19 mouse cellular contexts compared by ENCODE assay signal in genomic region chr6:90324463-90324862, GRCm38 (mm10). TPM values are rescaled to one million over a fixed set of nuclear protein-coding genes. Genes with fewer than 3 reads are reported as not detected.
A peak's percentile ranks its signal among the peaks of the same experiment; 100 is the strongest.
DNase-seq lines count a peak whose midpoint lies in the region; ATAC-seq and TF ChIP-seq lines count a peak whose summit lies in the region.
"Had no signal": no experiment of that assay in that cellular context is flagged by ENCODE, and none has a peak within 500 bp of the region (broad histone marks: within the 10 kb centered on the region; RNA-seq: fewer than 3 reads in every experiment).

No protein-coding gene starts in this region.

- intact Hi-C loops in heart, postnatal 10 days (cut with DNase I): loop anchor here (10.0 kb wide), 1 partner anchor 640 kb away; no protein-coding TSS in a partner anchor

- no peak overlapping the region for H3K27ac ChIP-seq in heart, embryonic 12.5 days (ENCODE audit: poor library complexity, severe bottlenecking)
- H3K27ac ChIP-seq in kidney, postnatal 0 days: no peak overlapping the region
- H3K27ac ChIP-seq in embryonic facial prominence, embryonic 13.5 days: no peak overlapping the region
- no peak overlapping the region for H3K27ac ChIP-seq in liver, embryonic 14.5 days
- no peak overlapping the region for H3K27ac ChIP-seq in layer of hippocampus, adult 2 months
- no peak overlapping the region for H3K27ac ChIP-seq in stomach, postnatal 0 days (replicated peaks)
- H3K27ac ChIP-seq: lung, embryonic 15.5 days; midbrain, embryonic 15.5 days; neural tube, embryonic 12.5 days had no signal

- no peak for DNase-seq in heart, postnatal 10 days
- no peak for DNase-seq in kidney, postnatal 0 days (ENCODE audit: low spot score)
- no peak for DNase-seq in kidney, adult 8-10 months
- DNase-seq in liver, embryonic 14.5 days (ENCODE audit: low read depth in 3 of 3, low spot score in 3 of 3): no peak
- no peak for DNase-seq in layer of hippocampus, adult 2 months (ENCODE audit: low spot score in 2 of 2)
- no peak for DNase-seq in stomach, postnatal 0 days (ENCODE audit: low spot score)
- DNase-seq: cerebellum, adult 18-20 months; thymus, postnatal 14 days had no signal

- 49% methylated on average over 3 of the region's 3 CpGs for WGBS in heart, embryonic 12.5 days
- 52% methylated on average over 3 of the region's 3 CpGs for WGBS in kidney, postnatal 0 days
- WGBS in embryonic facial prominence, embryonic 13.5 days: 66% methylated on average over 3 of the region's 3 CpGs
- WGBS in liver, embryonic 14.5 days (ENCODE audit: insufficient replicate concordance): 34% methylated on average over 3 of the region's 3 CpGs
- 54% methylated on average over 3 of the region's 3 CpGs for whole genome bisulfite sequencing in stomach, postnatal 0 days

- no peak for TF ChIP-seq CTCF in kidney, postnatal 0 days (IDR thresholded peaks at IDR 0.05; ENCODE audit: low read depth)
- TF ChIP-seq CTCF in liver, embryonic 14.5 days (IDR thresholded peaks at IDR 0.05; ENCODE audit: low read depth): no peak
- TF ChIP-seq CTCF in layer of hippocampus, adult 2 months (conservative IDR thresholded peaks at IDR 0.05): no peak
- no peak for TF ChIP-seq CTCF in stomach, postnatal 0 days (IDR thresholded peaks at IDR 0.05; ENCODE audit: low read depth)

- no peak overlapping the region for H3K4me3 ChIP-seq in heart, embryonic 12.5 days
- peak overlapping the region; percentile 16; the same call in 1 of the 2 replicates for H3K4me3 ChIP-seq in kidney, postnatal 0 days (replicated peaks; ENCODE audit: low read depth, low read length)
- H3K4me3 ChIP-seq in embryonic facial prominence, embryonic 13.5 days: peak overlapping the region; percentile 25; the same call in 1 of the 2 replicates
- H3K4me3 ChIP-seq in liver, embryonic 14.5 days (ENCODE audit: insufficient read depth in 1 of 2, low read depth in 2 of 2, low read length in 2 of 2): peak overlapping the region; percentile 20 to 47
- no peak overlapping the region for H3K4me3 ChIP-seq in layer of hippocampus, adult 2 months
- H3K4me3 ChIP-seq in stomach, postnatal 0 days (ENCODE audit: low read depth, low read length): no peak overlapping the region
- H3K4me3 ChIP-seq: midbrain, embryonic 15.5 days; neural tube, embryonic 12.5 days had no signal

- TF ChIP-seq EP300 in liver, embryonic 14.5 days (IDR thresholded peaks at IDR 0.05; ENCODE audit: low read depth): no peak
- TF ChIP-seq EP300 in stomach, postnatal 0 days (optimal IDR thresholded peaks at IDR 0.05): no peak

- H3K9ac ChIP-seq in heart, embryonic 12.5 days: no peak overlapping the region
- H3K9ac ChIP-seq in kidney, postnatal 0 days (ENCODE audit: low read depth, low read length): 0 out of 2 replicates have a peak overlapping the region, but pooled peaks have one; percentile 37
- H3K9ac ChIP-seq in embryonic facial prominence, embryonic 13.5 days: peak overlapping the region; percentile 17; the same call in 1 of the 2 replicates
- H3K9ac ChIP-seq in liver, embryonic 14.5 days (replicated peaks): no peak overlapping the region
- H3K9ac ChIP-seq in stomach, postnatal 0 days (ENCODE audit: low read length): no peak overlapping the region
- H3K9ac ChIP-seq: lung, embryonic 15.5 days; midbrain, embryonic 15.5 days had no signal

- H3K9me3 ChIP-seq in heart, embryonic 12.5 days (replicated peaks): no peaks in the 10 kb centered on the region
- H3K9me3 ChIP-seq in kidney, postnatal 0 days (replicated peaks; ENCODE audit: low read length): no peaks in the 10 kb centered on the region
- H3K9me3 ChIP-seq in embryonic facial prominence, embryonic 13.5 days: no peaks in the 10 kb centered on the region
- no peaks in the 10 kb centered on the region for H3K9me3 ChIP-seq in liver, embryonic 14.5 days (ENCODE audit: control insufficient read depth, low read length)
- no peaks in the 10 kb centered on the region for H3K9me3 ChIP-seq in stomach, postnatal 0 days (ENCODE audit: control insufficient read depth, low read length)
- H3K9me3 ChIP-seq: lung, embryonic 15.5 days; midbrain, embryonic 15.5 days; neural tube, embryonic 12.5 days had no signal

- peaks cover 28% of the 10 kb centered on the region for H3K27me3 ChIP-seq in heart, embryonic 12.5 days (replicated peaks)
- H3K27me3 ChIP-seq in kidney, postnatal 0 days (ENCODE audit: insufficient read depth, low read length): no peaks in the 10 kb centered on the region
- peaks cover 17% of the 10 kb centered on the region for H3K27me3 ChIP-seq in embryonic facial prominence, embryonic 13.5 days
- H3K27me3 ChIP-seq in liver, embryonic 14.5 days (ENCODE audit: control insufficient read depth, insufficient read depth, low read length): no peaks in the 10 kb centered on the region
- H3K27me3 ChIP-seq in stomach, postnatal 0 days (ENCODE audit: control insufficient read depth, insufficient read depth, low read length): no peaks in the 10 kb centered on the region
- H3K27me3 ChIP-seq: lung, embryonic 15.5 days; midbrain, embryonic 15.5 days had no signal

- no peak for ATAC-seq in heart, embryonic 12.5 days (ENCODE audit: insufficient number of reproducible peaks, low FRiP score)
- peak; percentile 8; the same call in 1 of the 2 replicates for ATAC-seq in kidney, postnatal 0 days (replicated peaks; ENCODE audit: low FRiP score, low read depth)
- no peak for ATAC-seq in embryonic facial prominence, embryonic 13.5 days (ENCODE audit: insufficient number of reproducible peaks, insufficient read depth, low FRiP score, low TSS enrichment, low read depth)
- ATAC-seq in liver, embryonic 14.5 days (ENCODE audit: insufficient read depth): peak; percentile 53; the same call in 1 of the 2 replicates
- no peak for ATAC-seq in stomach, postnatal 0 days (ENCODE audit: low FRiP score, low TSS enrichment)
- ATAC-seq: midbrain, embryonic 15.5 days had no signal

- H3K4me1 ChIP-seq in heart, embryonic 12.5 days (replicated peaks): peaks cover 5% of the 10 kb centered on the region; the same call in 1 of the 2 replicates
- no peaks in the 10 kb centered on the region for H3K4me1 ChIP-seq in kidney, postnatal 0 days (replicated peaks; ENCODE audit: insufficient read depth, low read length)
- H3K4me1 ChIP-seq in embryonic facial prominence, embryonic 13.5 days: 0 out of 2 replicates have a peak, but pooled peaks cover 5% of the 10 kb centered on the region
- peaks cover 0 to 8% of the 10 kb centered on the region in 2 experiments; a peak in 1 of 4 replicates for H3K4me1 ChIP-seq in liver, embryonic 14.5 days (replicated peaks; ENCODE audit: control insufficient read depth in 2 of 2, insufficient read depth in 2 of 2, low read length in 1 of 2)
- no peaks in the 10 kb centered on the region for H3K4me1 ChIP-seq in stomach, postnatal 0 days (replicated peaks; ENCODE audit: control insufficient read depth, insufficient read depth)
- H3K4me1 ChIP-seq: lung, embryonic 15.5 days; neural tube, embryonic 12.5 days had no signal

- H3K4me2 ChIP-seq in heart, embryonic 12.5 days: peak overlapping the region; percentile 67
- H3K4me2 ChIP-seq in kidney, postnatal 0 days (ENCODE audit: low read length): peak overlapping the region; percentile 51
- H3K4me2 ChIP-seq in embryonic facial prominence, embryonic 13.5 days: peak overlapping the region; percentile 51; the same call in 1 of the 2 replicates
- peak overlapping the region; percentile 49 for H3K4me2 ChIP-seq in liver, embryonic 14.5 days (ENCODE audit: low read depth)
- H3K4me2 ChIP-seq in stomach, postnatal 0 days (replicated peaks; ENCODE audit: low read depth): no peak overlapping the region

- H3K36me3 ChIP-seq in heart, embryonic 12.5 days: no peaks in the 10 kb centered on the region
- H3K36me3 ChIP-seq in kidney, postnatal 0 days (ENCODE audit: insufficient read depth, low read length): no peaks in the 10 kb centered on the region
- no peaks in the 10 kb centered on the region for H3K36me3 ChIP-seq in embryonic facial prominence, embryonic 13.5 days
- H3K36me3 ChIP-seq in liver, embryonic 14.5 days (replicated peaks; ENCODE audit: control insufficient read depth, insufficient read depth, low read depth): no peaks in the 10 kb centered on the region
- no peaks in the 10 kb centered on the region for H3K36me3 ChIP-seq in stomach, postnatal 0 days (ENCODE audit: control insufficient read depth, insufficient read depth, low read length)
- H3K36me3 ChIP-seq: lung, embryonic 15.5 days; midbrain, embryonic 15.5 days; neural tube, embryonic 12.5 days had no signal

RNA-seq across cellular contexts. Expression of gene Chst13, which starts 0.5 kb away (rescaled TPM):
- polyA plus RNA-seq in heart, embryonic 12.5 days (2016; fragmentation: Nextera tagmentation; extraction: Ambion mirVana): 0.10 TPM in 1 of 2 replicates, not detected in the other
- not detected for total RNA-seq in heart, postnatal 10 days (2021)
- polyA plus RNA-seq in kidney, postnatal 0 days (2015; fragmentation: Nextera tagmentation; extraction: Ambion mirVana): 4.4 and 6.0 TPM in 2 replicates
- polyA plus RNA-seq in embryonic facial prominence, embryonic 13.5 days (2015; fragmentation: Nextera tagmentation; extraction: Ambion mirVana): 2.3 and 3.0 TPM in 2 replicates
- 9.0 and 9.1 TPM in 2 replicates for polyA plus RNA-seq in liver, embryonic 14.5 days (2012; rRNA removed)
- polyA plus RNA-seq in liver, embryonic 14.5 days (2014; fragmentation: Nextera tagmentation; extraction: Ambion mirVana): 14.3 and 14.6 TPM in 2 replicates
- total RNA-seq in layer of hippocampus, adult 2 months (2021): not detected
- 0.40 and 0.87 TPM in 2 replicates for polyA plus RNA-seq in stomach, postnatal 0 days (2015; fragmentation: Nextera tagmentation; extraction: Ambion mirVana)
- polyA plus RNA-seq: midbrain, embryonic 15.5 days; neural tube, embryonic 12.5 days had no signal

RNA-seq across cellular contexts. Expression of gene Uroc1, which starts 8.6 kb away (rescaled TPM):
- not detected in 2 replicates for polyA plus RNA-seq in heart, embryonic 12.5 days (2016; fragmentation: Nextera tagmentation; extraction: Ambion mirVana)
- total RNA-seq in heart, postnatal 10 days (2021): not detected
- 0.38 and 0.69 TPM in 2 replicates for polyA plus RNA-seq in kidney, postnatal 0 days (2015; fragmentation: Nextera tagmentation; extraction: Ambion mirVana)
- 0.30 TPM in 1 of 2 replicates, not detected in the other for polyA plus RNA-seq in embryonic facial prominence, embryonic 13.5 days (2015; fragmentation: Nextera tagmentation; extraction: Ambion mirVana)
- polyA plus RNA-seq in liver, embryonic 14.5 days (2012; rRNA removed): 14.6 and 17.5 TPM in 2 replicates
- polyA plus RNA-seq in liver, embryonic 14.5 days (2014; fragmentation: Nextera tagmentation; extraction: Ambion mirVana): 9.6 and 11.5 TPM in 2 replicates
- total RNA-seq in layer of hippocampus, adult 2 months (2021): not detected
- 0.16 and 0.33 TPM in 2 replicates for polyA plus RNA-seq in stomach, postnatal 0 days (2015; fragmentation: Nextera tagmentation; extraction: Ambion mirVana)
- total RNA-seq: gastrocnemius, postnatal 10 days; megakaryocyte progenitor cell, adult 5-6 weeks had no signal
- polyA plus RNA-seq: heart, embryonic 11.5 days; lung, embryonic 15.5 days; midbrain, embryonic 15.5 days; neural tube, embryonic 12.5 days; small intestine, adult 2 months; stomach, embryonic 14.5 days had no signal

RNA-seq across cellular contexts. Expression of gene BC048671, which starts 23.4 kb away (rescaled TPM):
- not detected in 2 replicates for polyA plus RNA-seq in heart, embryonic 12.5 days (2016; fragmentation: Nextera tagmentation; extraction: Ambion mirVana)
- total RNA-seq in heart, postnatal 10 days (2021): not detected
- not detected in 2 replicates for polyA plus RNA-seq in kidney, postnatal 0 days (2015; fragmentation: Nextera tagmentation; extraction: Ambion mirVana)
- polyA plus RNA-seq in embryonic facial prominence, embryonic 13.5 days (2015; fragmentation: Nextera tagmentation; extraction: Ambion mirVana): not detected in 2 replicates
- polyA plus RNA-seq in liver, embryonic 14.5 days (2012; rRNA removed): not detected in 2 replicates
- polyA plus RNA-seq in liver, embryonic 14.5 days (2014; fragmentation: Nextera tagmentation; extraction: Ambion mirVana): not detected in 2 replicates
- total RNA-seq in layer of hippocampus, adult 2 months (2021): not detected
- polyA plus RNA-seq in stomach, postnatal 0 days (2015; fragmentation: Nextera tagmentation; extraction: Ambion mirVana): 0.28 and 0.33 TPM in 2 replicates
- total RNA-seq: gastrocnemius, postnatal 10 days; megakaryocyte progenitor cell, adult 5-6 weeks had no signal
- polyA plus RNA-seq: heart, embryonic 11.5 days; intestine, embryonic 16.5 days; lung, embryonic 15.5 days; midbrain, embryonic 15.5 days; neural tube, embryonic 12.5 days; small intestine, adult 2 months; stomach, embryonic 14.5 days had no signal

RNA-seq across cellular contexts. Expression of gene Zxdc, which starts 44.8 kb away (rescaled TPM):
- 9.2 and 10.0 TPM in 2 replicates for polyA plus RNA-seq in heart, embryonic 12.5 days (2016; fragmentation: Nextera tagmentation; extraction: Ambion mirVana)
- total RNA-seq in heart, postnatal 10 days (2021): 10 to 100 TPM; 15.7 to 18.0 TPM
- polyA plus RNA-seq in kidney, postnatal 0 days (2015; fragmentation: Nextera tagmentation; extraction: Ambion mirVana): 8.8 and 9.1 TPM in 2 replicates
- 8.2 and 8.9 TPM in 2 replicates for polyA plus RNA-seq in embryonic facial prominence, embryonic 13.5 days (2015; fragmentation: Nextera tagmentation; extraction: Ambion mirVana)
- polyA plus RNA-seq in liver, embryonic 14.5 days (2012; rRNA removed): 3.0 and 3.3 TPM in 2 replicates
- 3.0 and 3.9 TPM in 2 replicates for polyA plus RNA-seq in liver, embryonic 14.5 days (2014; fragmentation: Nextera tagmentation; extraction: Ambion mirVana)
- 10 to 100 TPM; 29.5 to 29.9 TPM for total RNA-seq in layer of hippocampus, adult 2 months (2021)
- 4.7 and 4.9 TPM in 2 replicates for polyA plus RNA-seq in stomach, postnatal 0 days (2015; fragmentation: Nextera tagmentation; extraction: Ambion mirVana)

Comparison
In these comparisons a context has a peak if more than half of its experiments do, and no peak if none do; other contexts are left out.
1. ATAC-seq: peak in kidney, postnatal 0 days (single experiment) and liver, embryonic 14.5 days (single experiment); none in heart, embryonic 12.5 days (single experiment), embryonic facial prominence, embryonic 13.5 days (single experiment) and stomach, postnatal 0 days (single experiment).
2. H3K4me3 ChIP-seq: peak in kidney, postnatal 0 days (single experiment), embryonic facial prominence, embryonic 13.5 days (single experiment) and liver, embryonic 14.5 days (2 of 2); none in heart, embryonic 12.5 days (single experiment), layer of hippocampus, adult 2 months (single experiment) and stomach, postnatal 0 days (single experiment).
3. H3K9ac ChIP-seq: peak in kidney, postnatal 0 days (single experiment) and embryonic facial prominence, embryonic 13.5 days (single experiment); none in heart, embryonic 12.5 days (single experiment), liver, embryonic 14.5 days (single experiment) and stomach, postnatal 0 days (single experiment).